In the genomic region with DNA sequence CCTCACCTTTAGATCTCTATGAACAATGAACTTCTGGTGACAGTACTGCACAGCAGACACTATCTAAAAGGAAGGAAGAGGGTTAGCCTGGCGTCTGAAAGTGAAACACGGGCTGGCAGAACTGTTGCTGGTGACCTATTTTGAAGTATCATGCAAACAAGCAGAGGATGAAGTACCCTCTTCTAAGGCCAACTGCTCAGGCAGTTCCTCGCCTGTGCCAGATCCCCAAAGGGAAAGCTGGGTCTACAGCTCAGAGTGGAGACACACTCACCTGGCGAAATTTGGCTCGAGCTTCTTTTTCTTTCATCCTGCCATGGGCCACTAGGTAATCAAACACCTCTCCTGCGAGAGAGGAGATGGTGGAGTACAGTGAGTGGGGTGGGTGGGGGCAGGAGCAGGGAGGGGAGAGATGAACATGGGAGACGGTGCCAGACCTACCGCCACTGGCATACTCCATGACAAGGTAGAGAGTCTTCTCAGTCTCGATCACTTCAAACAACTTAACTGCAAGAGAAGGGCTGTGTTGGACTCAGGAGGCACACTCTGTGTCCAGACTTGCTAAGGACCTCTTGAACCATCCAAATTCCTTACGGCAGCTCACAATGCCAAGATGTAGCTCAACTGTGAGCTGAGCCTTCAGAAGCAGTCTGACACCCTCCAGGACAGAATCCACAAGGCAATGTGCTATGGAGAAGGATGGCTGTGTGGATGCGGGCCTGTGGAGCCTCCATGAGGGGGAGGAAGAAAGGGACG, we compare ENCODE assay signal across 17 mouse cellular contexts.
"Had no signal": no experiment of that assay in that cellular context is flagged by ENCODE, and none has a peak within 500 bp of the region (broad histone marks: within the 10 kb centered on the region; RNA-seq: fewer than 3 reads in every experiment).

No protein-coding gene starts in this region.

- H3K4me1 ChIP-seq: midbrain, embryonic 10.5 days; midbrain, embryonic 12.5 days had no signal

- H3K4me2 ChIP-seq: liver, embryonic 12.5 days; midbrain, embryonic 12.5 days; neural tube, embryonic 13.5 days; neural tube, embryonic 15.5 days had no signal

- DNase-seq: midbrain, embryonic 14.5 days; retina, postnatal 1 day; right cerebral cortex, adult 18-20 months; right cerebral cortex, postnatal 25 days; right cerebral cortex, postnatal 4 days; spleen, adult 18-20 months; thymus, adult 18-20 months; thymus, postnatal 14 days; thymus, postnatal 36 days had no signal

- H3K9ac ChIP-seq: liver, embryonic 12.5 days; liver, embryonic 14.5 days; midbrain, embryonic 12.5 days; neural tube, embryonic 13.5 days; neural tube, embryonic 15.5 days had no signal

- H3K27me3 ChIP-seq: liver, embryonic 12.5 days; midbrain, embryonic 12.5 days; neural tube, embryonic 13.5 days; neural tube, embryonic 15.5 days had no signal

- H3K9me3 ChIP-seq: liver, embryonic 12.5 days; midbrain, embryonic 10.5 days; midbrain, embryonic 12.5 days; neural tube, embryonic 13.5 days; neural tube, embryonic 15.5 days had no signal

- H3K27ac ChIP-seq: liver, embryonic 12.5 days; liver, embryonic 14.5 days; midbrain, embryonic 10.5 days; midbrain, embryonic 12.5 days; neural tube, embryonic 13.5 days; neural tube, embryonic 15.5 days had no signal

- H3K4me3 ChIP-seq: liver, embryonic 12.5 days; midbrain, embryonic 10.5 days; midbrain, embryonic 12.5 days; myocyte; neural tube, embryonic 13.5 days; neural tube, embryonic 15.5 days had no signal

- ATAC-seq: liver, embryonic 12.5 days; midbrain, embryonic 16.5 days had no signal
